Mouse (Mus musculus) heart, adult 2 months (tissue): ENCODE data around the gene Lima1. TPM values are rescaled to one million over a fixed set of nuclear protein-coding genes. Genes with fewer than 3 reads are reported as not detected.

Experiments
- DNase-seq, 2 experiments: peaks; one replicate each; pipeline ENCODE4 v3.0.0; 2021
- H3K27ac ChIP-seq: fragments of 200-600 bp; 2 replicates; pipeline ENCODE4 v1.8.1; 2022
- H3K27me3 ChIP-seq: fragments of 200-500 bp; 2 replicates; pipeline ENCODE4 v1.6.1; 2012; ENCODE audit warnings: mild to moderate bottlenecking, low read length, inconsistent platforms, mixed read lengths; ENCODE audit not compliant: control insufficient read depth, insufficient read depth
- H3K36me3 ChIP-seq: fragments of 200-500 bp; 2 replicates; pipeline ENCODE4 v1.6.1; 2012; ENCODE audit warnings: low read length, inconsistent platforms; ENCODE audit not compliant: control insufficient read depth, insufficient read depth
- H3K4me1 ChIP-seq: fragments of 200-500 bp; 2 replicates; pipeline ENCODE4 v1.6.1; 2011; ENCODE audit warnings: low read length; ENCODE audit not compliant: control insufficient read depth, insufficient read depth
- H3K4me3 ChIP-seq: fragments of 200-600 bp; 2 replicates; pipeline ENCODE4 v1.8.1; 2022
- H3K79me2 ChIP-seq: fragments of 200-500 bp; replicated peaks from 2 replicates; pipeline ENCODE4 v1.6.1; 2012; ENCODE audit warnings: mild to moderate bottlenecking, inconsistent platforms, low read length, moderate library complexity, mixed read lengths; ENCODE audit not compliant: control insufficient read depth, insufficient read depth
- H3K9ac ChIP-seq: fragments of 200-500 bp; 2 replicates; pipeline ENCODE4 v1.6.1; 2012; ENCODE audit warnings: low read depth, mild to moderate bottlenecking, control low read depth, inconsistent platforms, low read length, mixed read lengths
- CTCF ChIP-seq: fragments of 200-600 bp; IDR thresholded peaks from 2 replicates; pipeline ENCODE4 v1.8.1; 2022; ENCODE audit warnings: antibody characterized with exemption, mild to moderate bottlenecking, moderate library complexity
- EP300 ChIP-seq: fragments of 200-500 bp; IDR thresholded peaks from 2 replicates; pipeline ENCODE4 v1.6.1; 2011; ENCODE audit warnings: low read depth, low read length, control low read depth; ENCODE audit not compliant: insufficient read depth
- POLR2A ChIP-seq: fragments of 200-500 bp; IDR thresholded peaks from 2 replicates; pipeline ENCODE4 v1.6.1; 2011; ENCODE audit warnings: mild to moderate bottlenecking, low read depth, low read length, control low read depth; ENCODE audit not compliant: insufficient read depth
- WGBS: fragments of 180-500 bp; shearing (Covaris S2); methylation state at CpG from one replicate; pipeline ENCODE4 v1.1.7; 2018; 5-methylcytosine and 5-hydroxymethylcytosine counted together
- intact Hi-C: fragments of 180-260 bp; cut with DNase I; formaldehyde crosslinking; loops from one replicate; pipeline ENCODE4 v1.15.1; 2025
- polyA plus RNA-seq: library from polyadenylated mRNA; depleted of rRNA; stranded (reverse); fragments of >200 nt; gene quantifications from 2 replicates; pipeline ENCODE4 v1.2.3, GENCODE M21; 2012
- total RNA-seq, 2 experiments: library from RNA; stranded (reverse); gene quantifications; 2 replicates each; pipeline ENCODE4 v1.2.3; 2021

Gene Lima1
- total and polyA plus RNA-seq, 3 experiments: 8.8 to 16.7 (median 15.7) TPM

DNA sequence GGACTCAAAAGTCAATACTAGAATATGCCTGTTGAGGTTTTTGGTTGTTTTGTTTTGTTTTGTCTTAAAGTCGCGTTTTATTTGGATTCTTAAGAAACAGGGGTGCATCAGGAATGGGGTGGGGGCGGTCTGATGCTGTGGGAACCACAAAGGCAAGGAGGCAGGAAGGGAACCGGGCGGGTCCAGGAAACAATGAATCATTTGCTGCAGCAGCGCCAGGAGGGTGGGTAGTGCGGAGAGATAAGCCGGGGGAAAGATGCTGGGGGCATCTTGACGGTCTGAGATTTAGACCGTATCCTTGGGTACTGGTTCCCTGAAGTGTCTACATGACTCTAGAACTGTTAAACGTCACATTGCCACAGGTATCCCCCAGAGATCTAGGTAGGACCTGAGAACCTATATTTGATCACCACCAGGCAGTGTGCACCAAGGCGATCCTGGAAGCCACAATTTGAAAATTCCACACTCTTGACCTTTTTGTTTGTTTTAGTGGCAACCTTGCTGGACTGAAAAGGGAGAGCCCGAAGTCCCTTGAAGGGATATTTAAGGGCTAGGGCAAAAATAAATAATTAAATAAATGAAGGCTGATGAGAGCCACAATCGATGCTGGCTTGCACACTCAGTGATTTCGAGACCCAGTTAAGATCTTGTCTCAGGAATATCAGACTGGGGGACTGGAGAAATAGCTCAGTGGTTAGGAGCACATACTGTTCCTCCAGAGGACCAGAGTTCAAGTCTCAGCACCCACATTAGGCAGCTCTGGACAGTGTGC, 8.6 kb downstream of the Lima1 start:
- Histone ChIP-seq H3K9ac (no peak overlapping the region), H3K36me3 (peaks cover 7% of the 10 kb centered on the region), H3K27me3 (no peaks in the 10 kb centered on the region), H3K79me2 (no peaks in the 10 kb centered on the region; the same call in 1 of the 2 replicates), H3K27ac (peak overlapping the region; percentile 76), H3K4me3 (0 out of 2 replicates have a peak overlapping the region, but pooled peaks have one; percentile 22), H3K4me1 (peaks cover 17% of the 10 kb centered on the region)
- peak; percentile 72 to 73 for DNase-seq
- intact Hi-C loops: loop anchor here (2.0 to 5.0 kb wide), 2 partner anchors 26 to 36 kb away; no protein-coding TSS in a partner anchor
- TF ChIP-seq POLR2A (no peak), EP300 (peak; percentile 78), CTCF (no peak)
- WGBS: 40% methylated on average over 15 of the region's 15 CpGs

DNA sequence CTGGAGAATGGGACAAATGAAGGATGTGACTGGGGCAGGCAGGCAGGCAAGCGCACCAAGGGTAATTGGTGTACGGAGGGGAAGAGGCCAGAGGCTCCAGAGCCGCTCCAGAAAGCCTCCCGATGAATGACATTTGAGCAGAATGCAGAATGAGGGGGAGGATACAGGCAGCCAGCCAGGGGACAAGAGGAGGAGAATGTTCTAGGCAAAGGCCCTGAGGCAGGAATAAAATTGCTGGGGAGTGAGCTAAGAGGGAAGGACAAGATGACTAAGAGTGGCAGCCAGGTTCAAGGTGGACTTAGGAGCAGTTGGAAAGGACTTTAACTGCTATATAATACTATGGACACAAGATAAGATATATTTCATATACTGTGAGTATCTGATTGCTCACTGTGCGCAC, 9.3 kb downstream of the Lima1 start:
- Histone ChIP-seq H3K27me3 (no peaks in the 10 kb centered on the region), H3K4me3 (0 out of 2 replicates have a peak overlapping the region, but pooled peaks have one; percentile 22), H3K9ac (no peak overlapping the region), H3K79me2 (no peaks in the 10 kb centered on the region; the same call in 1 of the 2 replicates), H3K27ac (peak overlapping the region; percentile 76), H3K4me1 (peaks cover 17% of the 10 kb centered on the region), H3K36me3 (peaks cover 7% of the 10 kb centered on the region)
- no peak for TF ChIP-seq CTCF
- TF ChIP-seq POLR2A: no peak
- TF ChIP-seq EP300: 0 out of 2 replicates have a peak, but pooled peaks have one; percentile 29
- WGBS: 24% methylated on average over 5 of the region's 5 CpGs
- peak; percentile 63 to 71 for DNase-seq
- intact Hi-C loops: loop anchor here (2.0 to 5.0 kb wide), 2 partner anchors 25 to 36 kb away; no protein-coding TSS in a partner anchor

DNA sequence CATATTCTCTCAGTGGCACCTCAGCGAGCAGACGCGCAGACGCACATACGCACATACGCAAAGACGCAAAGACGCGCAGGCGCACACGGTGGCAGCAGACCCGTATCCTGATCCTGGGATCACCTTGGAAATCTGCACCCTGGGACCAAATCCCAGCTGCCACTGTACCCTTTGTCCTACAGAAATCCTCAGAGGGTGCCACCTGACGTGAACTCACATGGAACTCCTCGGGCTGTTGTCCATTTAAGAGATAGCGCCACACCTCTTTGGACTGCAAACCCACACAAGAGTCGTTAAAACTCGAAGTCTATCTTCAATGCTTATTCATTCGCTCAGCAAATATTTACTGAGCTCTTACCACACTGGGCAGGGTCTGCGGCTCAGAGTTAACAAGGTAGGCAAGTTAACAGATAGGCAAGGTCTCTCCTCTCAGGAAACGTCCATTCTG, 9.7 kb downstream of the Lima1 start:
- Histone ChIP-seq H3K36me3 (peaks cover 7% of the 10 kb centered on the region), H3K79me2 (no peaks in the 10 kb centered on the region), H3K27me3 (no peaks in the 10 kb centered on the region), H3K4me1 (peaks cover 17% of the 10 kb centered on the region), H3K4me3 (no peak overlapping the region), H3K27ac (peak overlapping the region; percentile 76), H3K9ac (no peak overlapping the region)
- intact Hi-C loops: loop anchor here (5.0 kb wide), 1 partner anchor 37 kb away; no protein-coding TSS in a partner anchor
- no peak for DNase-seq
- WGBS: 79% methylated on average over 20 of the region's 20 CpGs
- TF ChIP-seq CTCF (no peak), EP300 (no peak), POLR2A (no peak)

DNA sequence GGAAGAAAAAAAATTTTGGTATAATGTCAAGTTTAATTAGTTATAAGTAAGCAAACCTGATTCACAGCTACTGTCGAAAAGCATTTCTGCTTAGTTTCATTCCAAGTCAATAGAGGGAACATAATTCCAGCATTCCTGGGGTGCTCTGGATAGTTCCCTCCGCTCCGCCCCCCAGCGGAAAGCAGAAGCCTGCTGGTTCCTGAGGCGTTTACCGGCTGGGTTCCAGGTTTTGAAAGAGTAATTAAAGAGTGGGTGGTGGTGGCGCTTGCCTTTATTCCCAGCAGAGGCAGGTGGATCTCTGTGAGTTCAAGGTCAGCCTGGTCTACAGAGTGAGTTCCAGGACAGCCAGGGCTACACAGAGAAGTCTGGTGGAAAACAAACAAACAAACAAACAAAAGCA, 10.2 kb downstream of the Lima1 start:
- H3K4me1 ChIP-seq: peaks cover 17% of the 10 kb centered on the region
- H3K27me3 ChIP-seq: no peaks in the 10 kb centered on the region
- intact Hi-C loops: loop anchor here (5.0 kb wide), 1 partner anchor 37 kb away; no protein-coding TSS in a partner anchor
- H3K27ac ChIP-seq: peak overlapping the region; percentile 76
- H3K9ac ChIP-seq: no peak overlapping the region
- H3K79me2 ChIP-seq: no peaks in the 10 kb centered on the region
- TF ChIP-seq POLR2A (no peak), CTCF (0 out of 2 replicates have a peak, but pooled peaks have one; percentile 3)
- no peak for DNase-seq
- H3K36me3 ChIP-seq: peaks cover 7% of the 10 kb centered on the region
- 76% methylated on average over 7 of the region's 7 CpGs for WGBS
- H3K4me3 ChIP-seq: no peak overlapping the region

DNA sequence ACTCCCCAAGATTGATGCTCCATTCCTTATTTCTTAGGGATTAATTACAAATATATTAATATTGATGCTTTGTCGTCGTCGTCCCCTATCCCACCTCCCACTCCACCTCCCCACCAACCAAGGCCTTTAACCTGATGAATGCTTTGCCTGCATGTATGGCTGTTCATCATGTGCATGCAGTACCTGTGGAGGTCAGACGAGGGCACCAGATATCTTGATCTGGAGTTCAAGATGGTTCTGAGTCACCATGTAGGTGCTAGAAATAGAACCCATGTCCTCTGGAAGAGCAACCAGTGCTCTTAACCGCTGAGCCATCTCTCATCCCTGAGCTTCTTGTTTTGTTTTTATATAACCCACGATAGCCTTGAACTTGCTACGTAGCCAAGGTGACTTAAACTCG, 11.5 kb downstream of the Lima1 start:
- 93% methylated on average over 8 of the region's 8 CpGs for WGBS
- DNase-seq: no peak
- intact Hi-C loops: no loop called here

DNA sequence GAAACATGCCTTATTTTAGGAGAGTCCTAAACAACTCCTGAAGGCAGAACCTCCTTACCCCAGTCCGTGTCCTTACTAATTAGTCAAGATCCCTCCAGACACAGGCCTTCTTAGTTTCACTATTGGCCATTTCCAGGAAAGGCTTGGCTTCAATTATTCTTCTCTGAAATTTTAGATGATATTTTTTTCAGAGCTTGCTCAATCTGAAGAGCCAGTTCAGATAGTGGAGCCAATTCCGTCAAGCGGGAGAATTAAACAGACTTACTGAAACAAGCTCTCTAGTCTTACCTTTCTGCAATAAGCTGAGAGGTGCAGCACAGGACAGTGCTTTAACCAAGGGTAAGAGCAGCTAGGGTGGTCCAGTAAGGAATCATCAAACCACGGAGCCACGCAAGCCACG, 11.9 kb downstream of the Lima1 start:
- DNase-seq: no peak

More for the DNA sequence above, 11.5 kb downstream of the Lima1 start:
- Histone ChIP-seq H3K27me3 (no peaks in the 10 kb centered on the region), H3K4me3 (no peak overlapping the region), H3K36me3 (peaks cover 7% of the 10 kb centered on the region), H3K4me1 (peaks cover 17% of the 10 kb centered on the region), H3K79me2 (no peaks in the 10 kb centered on the region), H3K27ac (no peak overlapping the region), H3K9ac (no peak overlapping the region)
- TF ChIP-seq POLR2A: no peak
- TF ChIP-seq CTCF: peak; percentile 38
- no peak for TF ChIP-seq EP300

More for the DNA sequence above, 11.9 kb downstream of the Lima1 start:
- no peaks in the 10 kb centered on the region for H3K27me3 ChIP-seq
- 90% methylated on average over 6 of the region's 6 CpGs for WGBS
- no peak overlapping the region for H3K27ac ChIP-seq
- intact Hi-C loops: no loop called here
- no peak for TF ChIP-seq CTCF
- H3K4me1 ChIP-seq: peaks cover 14% of the 10 kb centered on the region
- H3K36me3 ChIP-seq: peaks cover 7% of the 10 kb centered on the region
- H3K9ac ChIP-seq: no peak overlapping the region
- H3K4me3 ChIP-seq: no peak overlapping the region
- H3K79me2 ChIP-seq: no peaks in the 10 kb centered on the region
